17 mouse cellular contexts compared by ENCODE assay signal in genomic region chr10:99172906-99173507, GRCm38 (mm10). TPM values are rescaled to one million over a fixed set of nuclear protein-coding genes. Genes with fewer than 3 reads are reported as not detected.
DNase-seq lines count a peak whose midpoint lies in the region; ATAC-seq and TF ChIP-seq lines count a peak whose summit lies in the region.
"Had no signal": no experiment of that assay in that cellular context is flagged by ENCODE, and none has a peak within 500 bp of the region (broad histone marks: within the 10 kb centered on the region; RNA-seq: fewer than 3 reads in every experiment).

No protein-coding gene starts in this region.

- 39% methylated on average over 7 of the region's 7 CpGs for WGBS in kidney, embryonic 14.5 days

- no peak for TF ChIP-seq CTCF in embryonic fibroblast, embryonic 13.5 days (IDR thresholded peaks at IDR 0.05; ENCODE audit: borderline replicate concordance, insufficient read depth, low read length)

- H3K36me3 ChIP-seq in kidney, embryonic 14.5 days (ENCODE audit: control insufficient read depth, insufficient read depth, low read length) = no peaks in the 10 kb centered on the region
- H3K36me3 ChIP-seq: liver, embryonic 13.5 days; midbrain, embryonic 15.5 days had no signal

- H3K4me3 ChIP-seq in kidney, embryonic 14.5 days (ENCODE audit: low read length) = no peak overlapping the region
- no peak overlapping the region for H3K4me3 ChIP-seq in embryonic fibroblast, embryonic 13.5 days (ENCODE audit: insufficient read depth, low read length)
- H3K4me3 ChIP-seq: liver, embryonic 13.5 days; midbrain, embryonic 15.5 days; neural tube, embryonic 15.5 days had no signal

- DNase-seq in embryo, embryonic 10 days (ENCODE audit: low spot score) = peak; percentile 61
- DNase-seq in embryo, embryonic 11 days = no peak
- DNase-seq in kidney, postnatal 36 days = no peak
- peak; percentile 56 for DNase-seq in 3T3-L1 (ENCODE audit: low read depth, low spot score)
- DNase-seq in adrenal gland, adult 2 months = no peak
- no peak for DNase-seq in spleen, adult 12 weeks (ENCODE audit: low spot score)
- DNase-seq: kidney, adult 9 months; liver, embryonic 13.5 days; right cerebral cortex, postnatal 14 days had no signal

- H3K27ac ChIP-seq in kidney, embryonic 14.5 days (ENCODE audit: low read depth, low read length) = peak overlapping the region; percentile 9; the same call in 1 of the 2 replicates
- H3K27ac ChIP-seq in embryonic fibroblast, embryonic 13.5 days (ENCODE audit: insufficient read depth, low read length) = peak overlapping the region; percentile 67

- peaks cover under 1% of the 10 kb centered on the region; the same call in 1 of the 2 replicates for H3K9me3 ChIP-seq in kidney, embryonic 14.5 days (ENCODE audit: control insufficient read depth, low read length)
- H3K9me3 ChIP-seq: liver, embryonic 13.5 days; midbrain, embryonic 15.5 days; neural tube, embryonic 15.5 days had no signal

- no peaks in the 10 kb centered on the region for H3K27me3 ChIP-seq in kidney, embryonic 14.5 days (ENCODE audit: control insufficient read depth, insufficient read depth, low read length)
- H3K27me3 ChIP-seq: liver, embryonic 13.5 days; midbrain, embryonic 15.5 days; neural tube, embryonic 15.5 days had no signal

- no peak for ATAC-seq in kidney, embryonic 14.5 days (ENCODE audit: low FRiP score, low TSS enrichment)

- no peak for TF ChIP-seq POLR2A in embryonic fibroblast, embryonic 13.5 days (IDR thresholded peaks at IDR 0.05; ENCODE audit: low read depth, low read length)

- no peak overlapping the region for H3K9ac ChIP-seq in kidney, embryonic 14.5 days (ENCODE audit: low read depth, low read length)
- H3K9ac ChIP-seq: liver, embryonic 13.5 days; midbrain, embryonic 15.5 days; neural tube, embryonic 15.5 days had no signal

- H3K4me2 ChIP-seq in kidney, embryonic 14.5 days (replicated peaks; ENCODE audit: low read depth, low read length) = no peak overlapping the region
- H3K4me2 ChIP-seq: liver, embryonic 13.5 days; midbrain, embryonic 15.5 days had no signal

- peaks cover 33% of the 10 kb centered on the region for H3K4me1 ChIP-seq in kidney, embryonic 14.5 days (ENCODE audit: control insufficient read depth, insufficient read depth, low read length)
- H3K4me1 ChIP-seq in embryonic fibroblast, embryonic 13.5 days (ENCODE audit: control insufficient read depth, insufficient read depth, low read length) = peaks cover 13% of the 10 kb centered on the region

RNA-seq across cellular contexts. Expression of gene Phxr2, which starts 46.9 kb away (rescaled TPM):
- polyA plus RNA-seq in kidney, embryonic 14.5 days (2014; fragmentation: Nextera tagmentation; extraction: Ambion mirVana) = 0.17 TPM in 1 of 2 replicates, not detected in the other
- polyA plus RNA-seq in embryonic fibroblast, embryonic 13.5 days (2011; ENCODE audit: insufficient read length, low read depth, missing spikeins) = not detected in 2 replicates
- not detected for total RNA-seq in adrenal gland, adult 2 months (2021)
- not detected in 2 replicates for polyA plus RNA-seq in adrenal gland, adult 2 months (2012; rRNA removed)
- total RNA-seq: adrenal gland, adult 18-20 months; ES-E14; left cerebral cortex, adult 8-10 months had no signal
- polyA plus RNA-seq: cortical plate, adult 2 months; liver, embryonic 13.5 days; midbrain, embryonic 15.5 days; neural tube, embryonic 15.5 days had no signal

Comparison
In these comparisons a context has a peak if more than half of its experiments do, and no peak if none do; other contexts are left out.
1. DNase-seq: peak in embryo, embryonic 10 days (single experiment) and 3T3-L1 (single experiment); none in embryo, embryonic 11 days (single experiment), kidney, postnatal 36 days (0 of 2), adrenal gland, adult 2 months (single experiment) and spleen, adult 12 weeks (single experiment).